Mouse (Mus musculus): ENCODE measurements around the gene Fnbp4. TPM values are rescaled to one million over a fixed set of nuclear protein-coding genes. Genes with fewer than 3 reads are reported as not detected.

Gene Fnbp4
- polyA plus RNA-seq, 1 experiment from 2014 or later: 95.6 TPM

DNA sequence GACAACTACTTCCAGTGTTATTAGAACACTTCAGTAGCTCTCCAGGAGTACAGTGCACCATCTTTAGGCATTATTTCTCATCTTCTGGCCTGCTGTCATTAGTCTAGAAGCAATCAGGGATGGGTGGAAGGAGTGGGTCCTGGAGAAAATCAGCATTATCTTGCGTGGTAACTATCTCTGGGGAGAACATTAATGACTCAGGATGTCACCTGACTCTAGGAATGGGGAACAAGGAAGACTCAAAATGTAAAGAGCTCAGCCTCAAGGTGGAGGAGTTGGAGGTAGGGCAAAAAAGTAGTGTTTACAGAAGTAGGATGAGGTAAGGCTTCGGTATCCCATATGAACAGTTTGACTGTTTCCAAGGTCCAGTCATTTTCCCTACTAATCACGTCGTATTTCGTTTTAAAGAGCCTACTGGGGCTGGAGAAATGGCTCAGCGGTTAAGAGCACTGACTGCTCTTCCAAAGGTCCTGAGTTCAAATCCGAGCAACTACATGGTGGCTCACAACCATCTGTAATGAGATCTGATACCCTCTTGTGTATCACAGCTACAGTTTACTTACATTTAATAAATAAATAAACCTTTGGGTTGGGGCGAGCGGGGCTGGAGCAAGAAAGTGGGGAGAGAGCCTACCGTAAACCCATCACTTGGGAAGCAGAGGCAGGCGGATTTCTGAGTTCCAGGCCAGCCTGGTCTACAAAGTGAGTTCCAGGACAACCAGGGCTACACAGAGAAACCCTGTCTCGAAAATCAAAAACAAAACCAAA lies 701 bp upstream of the Fnbp4 start:
- WGBS: 56% methylated on average over 12 of the region's 12 CpGs
- peak overlapping the region; percentile 81 for H3K4me3 ChIP-seq (replicated peaks)
- H3K27ac ChIP-seq (replicated peaks): peak overlapping the region; percentile 92
- peak overlapping the region; percentile 56 for H3K4me2 ChIP-seq
- H3K4me1 ChIP-seq: peaks cover 31% of the 10 kb centered on the region
- H3K9me3 ChIP-seq (replicated peaks): no peaks in the 10 kb centered on the region
- no peaks in the 10 kb centered on the region for H3K27me3 ChIP-seq (replicated peaks)
- H3K36me3 ChIP-seq: peaks cover 12% of the 10 kb centered on the region; the same call in 1 of the 2 replicates
- peak; percentile 15 for ATAC-seq (ENCODE audit: low FRiP score)
- H3K9ac ChIP-seq (replicated peaks): no peak overlapping the region; the same call in 1 of the 2 replicates

DNA sequence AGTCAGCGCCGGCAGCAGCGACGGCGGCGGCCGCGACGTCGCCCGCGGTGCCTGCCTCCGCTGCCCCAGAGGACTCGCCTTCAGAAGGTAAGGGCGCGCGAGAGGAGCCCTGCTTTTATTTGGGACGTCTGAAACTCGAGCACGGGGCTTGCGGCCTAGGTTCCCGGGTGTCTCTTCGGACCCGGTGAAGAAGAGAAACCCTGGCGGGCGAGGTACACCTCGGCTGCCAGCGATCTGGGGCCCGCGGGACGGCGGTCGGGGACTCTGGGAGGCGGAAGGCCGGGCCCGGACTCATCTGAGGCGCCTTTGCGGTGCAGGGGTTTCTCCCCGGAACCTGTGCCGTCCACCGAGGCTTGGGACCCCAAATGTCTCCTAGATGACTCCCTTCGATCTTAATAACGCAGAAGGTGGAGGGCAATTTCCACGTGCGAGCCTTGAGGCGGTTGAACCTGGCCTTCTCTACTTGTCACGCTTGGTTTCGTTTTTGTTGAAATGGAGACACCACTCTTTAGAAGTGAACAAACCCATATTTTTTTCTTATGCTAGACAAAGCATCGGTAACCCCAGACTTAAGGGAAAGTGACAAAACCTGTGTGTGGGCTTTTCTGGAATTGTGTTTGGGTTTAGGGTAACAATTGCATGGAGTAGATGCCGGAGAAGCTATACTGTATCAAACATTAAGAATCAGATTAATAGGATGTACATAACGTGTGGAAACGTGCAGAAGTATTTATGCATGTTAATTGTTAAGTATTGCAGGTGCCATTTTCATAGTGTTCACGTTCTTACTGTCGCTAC lies 769 bp downstream of the Fnbp4 start:
- H3K36me3 ChIP-seq: peaks cover 14% of the 10 kb centered on the region
- no peaks in the 10 kb centered on the region for H3K9me3 ChIP-seq (replicated peaks)
- peak overlapping the region; percentile 94 for H3K27ac ChIP-seq (replicated peaks)
- H3K4me2 ChIP-seq: peak overlapping the region; percentile 66
- ATAC-seq (ENCODE audit: low FRiP score): peak; percentile 37
- H3K4me1 ChIP-seq: peaks cover 35% of the 10 kb centered on the region
- H3K9ac ChIP-seq (replicated peaks): peak overlapping the region; percentile 92
- H3K27me3 ChIP-seq (replicated peaks): no peaks in the 10 kb centered on the region
- WGBS: under 1% methylated on average over 54 of the region's 54 CpGs
- peak overlapping the region; percentile 81 for H3K4me3 ChIP-seq (replicated peaks)

DNA sequence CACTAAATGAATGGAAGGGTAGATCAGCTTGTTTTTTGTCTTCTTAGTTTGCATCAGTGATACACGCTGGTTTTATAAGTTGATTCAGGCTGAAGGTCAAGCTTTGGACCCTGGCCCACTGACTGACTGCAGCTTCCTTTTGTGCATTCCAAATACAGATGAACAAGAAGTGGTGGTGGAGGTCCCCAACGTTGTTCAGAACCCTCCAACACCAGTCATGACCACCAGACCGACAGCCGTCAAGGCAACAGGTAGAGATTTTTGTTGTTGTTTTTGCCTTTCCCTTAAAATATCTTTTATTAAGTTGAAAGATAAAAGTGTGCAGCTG lies 1.3 kb downstream of the Fnbp4 start:
- WGBS: 15% methylated on average over 4 of the region's 4 CpGs
- ATAC-seq (ENCODE audit: low FRiP score): no peak
- H3K27ac ChIP-seq (replicated peaks): no peak overlapping the region

DNA sequence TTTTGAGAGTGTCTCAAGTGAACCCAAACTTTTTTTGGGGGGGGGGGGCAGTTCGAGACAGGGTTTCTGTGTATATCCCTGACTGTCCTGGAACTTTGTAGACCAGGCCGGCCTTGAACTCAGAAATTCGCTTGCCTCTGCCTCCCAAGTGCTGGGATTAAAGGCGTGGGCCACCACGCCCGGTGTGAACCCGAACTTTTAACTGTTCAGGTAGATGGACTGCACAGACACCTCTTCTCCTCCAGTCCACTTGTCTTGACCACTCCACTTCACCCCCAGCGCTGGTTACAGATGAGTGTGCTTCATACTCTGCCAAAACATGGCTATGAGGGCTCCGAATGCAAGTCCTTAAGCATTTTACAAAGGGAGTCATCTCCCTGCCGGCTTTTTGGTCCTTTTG lies 2.0 kb downstream of the Fnbp4 start:
- H3K9me3 ChIP-seq (replicated peaks): no peaks in the 10 kb centered on the region
- peak overlapping the region; percentile 81 for H3K4me3 ChIP-seq (replicated peaks)
- H3K27me3 ChIP-seq (replicated peaks): no peaks in the 10 kb centered on the region
- peak overlapping the region; percentile 66 for H3K4me2 ChIP-seq
- no peak overlapping the region for H3K27ac ChIP-seq (replicated peaks)
- 95% methylated on average over 10 of the region's 10 CpGs for WGBS
- H3K4me1 ChIP-seq: peaks cover 35% of the 10 kb centered on the region
- ATAC-seq (ENCODE audit: low FRiP score): no peak
- no peak overlapping the region for H3K9ac ChIP-seq (replicated peaks)
- H3K36me3 ChIP-seq: peaks cover 21% of the 10 kb centered on the region

More for the DNA sequence above, 1.3 kb downstream of the Fnbp4 start:
- Histone ChIP-seq H3K4me2 (peak overlapping the region; percentile 66), H3K27me3 (replicated peaks) (no peaks in the 10 kb centered on the region), H3K9ac (replicated peaks) (peak overlapping the region; percentile 92), H3K4me1 (peaks cover 35% of the 10 kb centered on the region), H3K9me3 (replicated peaks) (no peaks in the 10 kb centered on the region), H3K4me3 (replicated peaks) (peak overlapping the region; percentile 81), H3K36me3 (peaks cover 20% of the 10 kb centered on the region)

DNA sequence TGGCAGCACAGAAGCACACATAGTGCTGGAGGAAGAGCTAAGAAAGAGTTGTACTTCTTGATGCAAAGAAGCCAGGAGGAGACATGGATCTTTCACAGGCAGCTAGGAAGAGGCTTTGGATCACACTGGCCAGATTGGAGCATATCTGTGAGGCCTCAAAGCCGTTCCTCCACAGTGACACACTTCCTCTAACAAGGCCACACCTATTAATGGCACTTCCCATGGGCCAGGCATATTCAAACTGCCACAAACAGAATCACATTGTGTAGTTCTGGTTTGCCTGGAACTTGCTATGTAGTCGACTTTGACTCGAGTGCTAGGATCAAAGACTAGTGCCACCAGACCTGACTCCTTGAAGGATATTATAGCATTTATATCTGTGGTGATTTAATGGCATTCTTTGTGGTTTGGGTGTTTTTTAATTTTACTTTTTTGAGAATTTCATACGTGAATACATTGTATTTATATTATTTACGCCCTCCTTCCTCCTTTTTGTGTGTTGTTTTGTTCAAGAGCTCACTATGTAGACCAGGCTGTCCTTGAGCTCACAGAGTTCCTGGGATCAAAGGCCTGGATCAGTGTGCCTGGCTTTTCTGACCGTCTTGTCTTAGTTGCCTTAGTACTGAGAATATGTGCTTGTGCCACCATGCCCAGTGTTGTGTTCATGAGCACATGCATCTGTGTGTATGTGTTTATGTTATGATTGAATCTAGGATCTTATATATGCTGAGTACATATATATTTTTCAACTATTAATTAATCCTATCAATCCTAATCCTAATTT lies 4.7 kb downstream of the Fnbp4 start:
- WGBS: 87% methylated on average over 6 of the region's 6 CpGs
- no peak for ATAC-seq (ENCODE audit: low FRiP score)
- Histone ChIP-seq H3K4me3 (replicated peaks) (no peak overlapping the region), H3K36me3 (peaks cover 46% of the 10 kb centered on the region), H3K27ac (replicated peaks) (no peak overlapping the region), H3K27me3 (replicated peaks) (no peaks in the 10 kb centered on the region), H3K9me3 (replicated peaks) (no peaks in the 10 kb centered on the region), H3K9ac (replicated peaks) (no peak overlapping the region), H3K4me1 (peaks cover 30% of the 10 kb centered on the region), H3K4me2 (no peak overlapping the region)

DNA sequence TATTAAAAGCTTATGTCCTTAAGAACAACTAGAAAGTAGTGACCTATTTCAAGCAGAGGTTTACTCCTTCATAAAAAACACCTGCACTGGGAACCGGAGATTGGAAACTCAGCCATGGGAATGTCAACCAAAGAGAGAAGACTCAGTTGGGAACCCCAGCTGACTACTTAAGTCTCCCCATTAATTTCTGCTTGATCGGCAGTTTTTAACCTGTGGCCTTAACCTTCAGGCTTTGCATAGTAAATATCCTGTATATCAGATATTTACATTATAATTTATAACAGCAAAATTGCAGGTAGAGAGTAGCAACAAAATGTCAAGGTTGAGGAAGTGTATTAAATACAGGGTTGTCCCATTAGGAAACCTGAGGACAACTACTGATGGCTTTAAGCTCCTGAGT lies 8.4 kb downstream of the Fnbp4 start:
- Histone ChIP-seq H3K27ac (replicated peaks) (no peak overlapping the region), H3K4me2 (no peak overlapping the region), H3K9ac (replicated peaks) (no peak overlapping the region), H3K36me3 (peaks cover 64% of the 10 kb centered on the region), H3K27me3 (replicated peaks) (no peaks in the 10 kb centered on the region), H3K4me1 (peaks cover 13% of the 10 kb centered on the region), H3K4me3 (replicated peaks) (no peak overlapping the region), H3K9me3 (replicated peaks) (no peaks in the 10 kb centered on the region)
- no peak for ATAC-seq (ENCODE audit: low FRiP score)
- WGBS: 93% methylated on average over 2 of the region's 2 CpGs

DNA sequence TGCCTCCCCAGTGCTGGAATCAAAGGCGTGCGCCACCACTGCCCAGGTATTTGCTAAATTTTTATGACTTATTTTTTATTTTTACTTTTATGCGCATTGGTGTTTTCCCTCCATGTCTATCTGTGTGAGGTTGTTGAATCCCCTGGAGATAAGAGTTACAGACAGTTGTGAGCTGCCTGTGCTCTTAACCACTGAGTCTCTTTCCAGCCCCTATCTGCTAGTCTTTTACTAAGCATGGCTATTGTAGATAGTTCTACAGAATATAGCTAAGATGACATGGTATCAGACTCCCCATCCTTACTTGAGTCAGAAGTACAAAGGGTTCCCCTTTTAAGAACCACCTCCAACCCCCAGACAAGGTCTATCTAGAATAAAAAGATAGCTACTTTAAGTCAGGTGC lies 9.0 kb downstream of the Fnbp4 start:
- peaks cover 67% of the 10 kb centered on the region for H3K36me3 ChIP-seq
- no peaks in the 10 kb centered on the region for H3K27me3 ChIP-seq (replicated peaks)
- H3K4me2 ChIP-seq: no peak overlapping the region
- WGBS: 98% methylated on average over 3 of the region's 3 CpGs
- H3K27ac ChIP-seq (replicated peaks): no peak overlapping the region
- 0 out of 2 replicates have a peak, but pooled peaks cover 7% of the 10 kb centered on the region for H3K4me1 ChIP-seq
- H3K9ac ChIP-seq (replicated peaks): no peak overlapping the region
- ATAC-seq (ENCODE audit: low FRiP score): no peak
- H3K4me3 ChIP-seq (replicated peaks): no peak overlapping the region
- H3K9me3 ChIP-seq (replicated peaks): no peaks in the 10 kb centered on the region

DNA sequence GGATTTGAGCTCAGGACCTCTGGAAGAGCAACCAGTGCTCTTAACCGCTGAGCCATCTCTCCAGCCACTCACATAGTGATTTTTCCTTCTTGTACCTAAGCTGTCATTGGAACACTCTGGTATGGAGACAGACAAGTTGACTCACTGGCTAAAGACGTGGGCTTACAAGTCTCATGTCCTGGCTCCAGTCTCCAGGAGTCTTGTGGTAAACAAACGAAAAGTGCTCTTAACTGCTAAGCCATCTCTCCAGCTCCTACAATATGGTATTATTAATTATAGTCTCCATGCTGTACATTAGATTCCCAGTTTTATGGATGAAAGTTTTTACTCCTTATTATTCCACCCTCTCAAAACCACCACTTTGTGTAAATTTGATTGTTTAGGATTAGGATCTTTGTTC lies 20.0 kb downstream of the Fnbp4 start:
- no peak overlapping the region for H3K9ac ChIP-seq (replicated peaks)
- 93% methylated on average over 3 of the region's 3 CpGs for WGBS
- H3K27ac ChIP-seq (replicated peaks): no peak overlapping the region
- no peaks in the 10 kb centered on the region for H3K4me1 ChIP-seq
- no peaks in the 10 kb centered on the region for H3K9me3 ChIP-seq (replicated peaks)
- peaks cover 86% of the 10 kb centered on the region for H3K36me3 ChIP-seq
- H3K27me3 ChIP-seq (replicated peaks): no peaks in the 10 kb centered on the region
- H3K4me3 ChIP-seq (replicated peaks): no peak overlapping the region
- no peak overlapping the region for H3K4me2 ChIP-seq
- no peak for ATAC-seq (ENCODE audit: low FRiP score)

DNA sequence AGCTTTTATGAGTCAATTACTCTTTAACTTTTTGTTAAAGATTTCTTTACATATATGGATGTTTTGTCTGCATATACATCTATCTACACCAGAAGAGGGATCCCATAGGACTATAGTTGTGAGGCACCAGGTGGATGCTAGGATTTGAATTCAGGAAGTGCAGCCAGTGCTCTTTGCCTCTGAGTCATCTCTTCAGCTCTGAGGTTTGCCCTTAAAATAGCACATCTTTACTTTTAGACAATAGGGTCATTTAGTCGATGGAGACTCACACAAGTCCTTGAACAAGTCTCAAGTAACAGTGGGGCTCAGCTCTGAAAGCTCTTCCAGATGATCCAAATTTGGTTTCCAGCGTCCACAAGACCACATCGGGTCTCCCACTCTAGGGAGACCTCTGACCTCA lies 36.2 kb downstream of the Fnbp4 start:
- Histone ChIP-seq H3K27ac (replicated peaks) (no peak overlapping the region), H3K9me3 (replicated peaks) (no peaks in the 10 kb centered on the region), H3K4me3 (replicated peaks) (no peak overlapping the region), H3K36me3 (peaks cover 45% of the 10 kb centered on the region), H3K9ac (replicated peaks) (no peak overlapping the region), H3K4me1 (peaks cover 12% of the 10 kb centered on the region), H3K27me3 (replicated peaks) (peaks cover 13% of the 10 kb centered on the region), H3K4me2 (no peak overlapping the region)
- WGBS: 45% methylated on average over 3 of the region's 3 CpGs
- no peak for ATAC-seq (ENCODE audit: low FRiP score)

DNA sequence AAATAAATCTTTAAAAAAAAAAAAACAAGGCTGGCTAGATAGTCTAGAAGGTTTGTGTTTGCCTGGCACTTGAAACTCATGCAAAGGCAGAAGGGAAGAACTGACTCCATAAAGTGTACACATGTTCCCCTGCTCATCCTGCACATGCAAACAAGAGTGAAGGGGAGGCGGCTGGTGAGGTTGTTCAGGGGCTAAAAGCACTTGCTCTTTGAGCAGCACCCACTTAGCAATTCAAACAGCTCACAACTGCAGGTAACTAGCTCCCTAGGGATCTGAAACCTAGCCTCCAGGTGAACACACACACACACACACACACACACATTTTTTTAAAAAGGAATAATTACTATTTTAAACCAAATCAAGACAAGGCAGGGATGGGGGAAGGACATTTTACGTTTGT lies 36.8 kb downstream of the Fnbp4 start:
- Histone ChIP-seq H3K9ac (replicated peaks) (no peak overlapping the region), H3K9me3 (replicated peaks) (no peaks in the 10 kb centered on the region), H3K36me3 (peaks cover 40% of the 10 kb centered on the region), H3K4me2 (no peak overlapping the region), H3K27me3 (replicated peaks) (peaks cover 13% of the 10 kb centered on the region), H3K4me3 (replicated peaks) (no peak overlapping the region), H3K4me1 (peaks cover 12% of the 10 kb centered on the region), H3K27ac (replicated peaks) (no peak overlapping the region)
- no peak for ATAC-seq (ENCODE audit: low FRiP score)
- WGBS: 46% methylated on average over 2 of the region's 2 CpGs

DNA sequence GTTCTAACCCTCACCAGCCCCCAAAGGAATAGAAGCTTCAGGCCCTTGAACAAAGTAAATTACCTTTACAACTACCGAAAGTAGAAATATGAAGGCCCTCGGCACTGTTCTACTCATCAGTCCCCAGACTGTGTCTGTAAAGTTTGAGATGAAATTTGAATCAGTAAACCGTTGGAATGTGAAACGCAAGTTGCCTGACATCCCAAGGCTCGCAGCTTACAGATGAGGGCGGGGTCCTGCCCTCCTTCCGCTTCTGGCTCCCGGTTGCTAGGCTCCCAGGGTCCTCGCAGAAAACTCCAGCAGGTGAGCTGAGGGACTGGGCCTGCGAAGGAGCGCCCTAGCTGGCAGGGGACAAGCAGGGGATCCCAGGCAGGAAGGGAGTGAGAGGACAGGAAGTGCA lies 37.3 kb downstream of the Fnbp4 start, which contains the start of gene Agbl2:
TSS of gene Agbl2 (plus strand) at position 270 of the 400 bp plus-strand sequence.
- 5% methylated on average over 11 of the region's 11 CpGs for WGBS
- Histone ChIP-seq H3K4me1 (peaks cover 12% of the 10 kb centered on the region), H3K27ac (replicated peaks) (no peak within 1 kb of the TSS), H3K9ac (replicated peaks) (peak within 1 kb of the TSS; percentile 36; the same call in 1 of the 2 replicates), H3K4me2 (peak within 1 kb of the TSS; percentile 63), H3K9me3 (replicated peaks) (no peaks in the 10 kb centered on the region), H3K4me3 (replicated peaks) (peak within 1 kb of the TSS; percentile 32), H3K36me3 (peaks cover 36% of the 10 kb centered on the region), H3K27me3 (replicated peaks) (peaks cover 13% of the 10 kb centered on the region)
- ATAC-seq (ENCODE audit: low FRiP score): 0 out of 2 replicates have a peak, but pooled peaks have one; percentile 38

Data from neural tube, embryonic 15.5 days (tissue).